Mouse (Mus musculus): ENCODE measurements around the gene Tecpr2. TPM values are rescaled to one million over a fixed set of nuclear protein-coding genes. Genes with fewer than 3 reads are reported as not detected.

The Tecpr2 gene
- polyA plus RNA-seq, 1 experiment, result 2.3 TPM

Other genes starting within 250 kb of the Tecpr2 start
- not detected in 2 replicates for gene 1700001K19Rik, start 206.6 kb upstream of the Tecpr2 start, polyA plus RNA-seq (2012; rRNA removed)
- gene Hsp90aa1, start 186.5 kb upstream of the Tecpr2 start, polyA plus RNA-seq (2012; rRNA removed), result 73.9 and 80.2 TPM in 2 replicates
- gene Wdr20, start 151.3 kb upstream of the Tecpr2 start, polyA plus RNA-seq (2012; rRNA removed), result 19.4 and 26.8 TPM in 2 replicates
- 0.64 and 0.81 TPM in 2 replicates for gene Mok, start 48.3 kb upstream of the Tecpr2 start, polyA plus RNA-seq (2012; rRNA removed)
- 3.3 and 5.7 TPM in 2 replicates for gene Zfp839, start 39.0 kb upstream of the Tecpr2 start, polyA plus RNA-seq (2012; rRNA removed)
- gene Cinp, start 119 bp upstream of the Tecpr2 start, polyA plus RNA-seq (2012; rRNA removed), result 25.6 and 26.4 TPM in 2 replicates
- 39.5 and 58.7 TPM in 2 replicates for gene Ankrd9, start 89.8 kb downstream of the Tecpr2 start, polyA plus RNA-seq (2012; rRNA removed)
- 14.4 and 15.0 TPM in 2 replicates for gene Rcor1, start 150.1 kb downstream of the Tecpr2 start, polyA plus RNA-seq (2012; rRNA removed)

All from large intestine, adult 2 months (tissue).